21 mouse cellular contexts compared by ENCODE assay signal in the genomic region with DNA sequence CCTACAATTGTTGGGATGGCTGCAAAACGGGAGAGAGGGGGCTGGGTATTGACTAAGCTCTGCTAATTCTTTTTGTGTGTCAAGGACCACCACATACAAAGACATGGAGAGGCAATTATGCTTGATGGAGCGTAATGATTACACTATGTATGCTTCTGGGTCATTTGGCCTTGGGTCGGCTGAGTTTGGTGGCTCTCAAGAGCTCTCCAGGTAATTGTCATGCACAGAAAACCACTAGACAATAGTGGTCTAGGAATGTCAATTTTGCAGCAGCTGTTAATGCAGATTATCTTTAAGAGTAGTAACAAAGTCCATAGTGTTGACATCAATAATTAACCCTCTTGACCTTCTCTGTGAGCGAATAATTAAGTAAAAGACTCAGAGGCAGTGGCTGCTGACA. TPM values are rescaled to one million over a fixed set of nuclear protein-coding genes. Genes with fewer than 3 reads are reported as not detected.
"Had no signal": no experiment of that assay in that cellular context is flagged by ENCODE, and none has a peak within 500 bp of the region (broad histone marks: within the 10 kb centered on the region; RNA-seq: fewer than 3 reads in every experiment).

No protein-coding gene starts in this region.

- DNase-seq: kidney, postnatal 10 days; kidney, postnatal 4 days; liver; liver, embryonic 13.5 days; liver, postnatal 0 days; lung, postnatal 14 days; right cerebral cortex, adult 18-20 months; right cerebral cortex, postnatal 25 days; thymus, postnatal 14 days had no signal

- H3K4me1 ChIP-seq: limb, embryonic 12.5 days; liver, embryonic 13.5 days; lung, embryonic 15.5 days; megakaryocyte, embryonic 14.5 days; midbrain, embryonic 12.5 days; neural tube, embryonic 13.5 days had no signal

- H3K27me3 ChIP-seq: lung, embryonic 15.5 days had no signal

- H3K4me3 ChIP-seq: layer of hippocampus, adult 2 months; limb, embryonic 12.5 days; liver, embryonic 13.5 days; lung, embryonic 15.5 days; megakaryocyte, embryonic 14.5 days; midbrain, embryonic 12.5 days; neural tube, embryonic 13.5 days had no signal

- H3K4me2 ChIP-seq: limb, embryonic 12.5 days; liver, embryonic 13.5 days; lung, embryonic 15.5 days; midbrain, embryonic 12.5 days; neural tube, embryonic 13.5 days had no signal

- ATAC-seq: liver, postnatal 0 days; midbrain, embryonic 16.5 days had no signal

- H3K27ac ChIP-seq: layer of hippocampus, adult 2 months; limb, embryonic 12.5 days; liver, embryonic 13.5 days; lung, embryonic 15.5 days; macrophage; midbrain, embryonic 12.5 days; neural tube, embryonic 13.5 days; stomach, postnatal 0 days had no signal

- H3K9me3 ChIP-seq: limb, embryonic 12.5 days; liver, embryonic 13.5 days; lung, embryonic 15.5 days; midbrain, embryonic 12.5 days; neural tube, embryonic 13.5 days had no signal

- H3K36me3 ChIP-seq: limb, embryonic 12.5 days; liver, embryonic 13.5 days; lung, embryonic 15.5 days; midbrain, embryonic 12.5 days; neural tube, embryonic 13.5 days had no signal

- H3K9ac ChIP-seq: limb, embryonic 12.5 days; liver, embryonic 13.5 days; liver, postnatal 0 days; lung, embryonic 15.5 days; midbrain, embryonic 12.5 days; neural tube, embryonic 13.5 days had no signal

RNA-seq across cellular contexts. Expression of gene Cxcr3, which starts 16.1 kb away (rescaled TPM):
- total RNA-seq: left cerebral cortex, postnatal 36 days had no signal
- polyA plus RNA-seq: limb, embryonic 12.5 days had no signal

RNA-seq across cellular contexts. Expression of gene Gm4779, which starts 44.1 kb away (rescaled TPM):
- total RNA-seq: layer of hippocampus, postnatal 10 days had no signal
- polyA plus RNA-seq: macrophage; midbrain, embryonic 16.5 days; neural tube, embryonic 13.5 days; small intestine, adult 2 months; stomach, postnatal 0 days had no signal

RNA-seq across cellular contexts. Expression of gene 8030474K03Rik, which starts 44.3 kb away (rescaled TPM):
- total RNA-seq: layer of hippocampus, adult 2 months; layer of hippocampus, postnatal 10 days; left cerebral cortex, postnatal 36 days had no signal
- polyA plus RNA-seq: macrophage; midbrain, embryonic 16.5 days; neural tube, embryonic 13.5 days; stomach, postnatal 0 days had no signal
